Mouse (Mus musculus): ENCODE measurements around the gene Chd5. TPM values are rescaled to one million over a fixed set of nuclear protein-coding genes. Genes with fewer than 3 reads are reported as not detected.

Chd5 gene
- polyA plus RNA-seq, 1 experiment from 2014 or later: 0.05 TPM

DNA sequence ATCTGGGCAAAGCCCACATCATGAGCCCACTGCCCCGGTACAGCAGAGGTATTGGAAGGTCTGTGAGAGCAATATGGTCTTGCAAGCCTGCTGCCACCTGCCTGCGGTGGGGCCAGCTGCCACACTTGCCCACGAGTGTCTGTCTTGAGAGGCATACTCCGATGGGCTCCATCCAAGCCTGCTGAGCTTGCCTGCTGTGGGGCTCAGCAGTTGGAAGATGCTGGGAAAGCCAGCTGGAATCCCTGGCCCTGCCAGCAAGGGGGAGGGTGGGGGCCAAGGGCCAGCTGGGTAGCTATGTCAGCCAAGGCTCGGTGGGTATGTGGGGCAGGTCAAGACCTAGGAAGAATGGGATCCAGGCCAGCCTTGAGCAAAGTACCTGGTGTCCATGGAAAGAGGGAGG, 53.7 kb downstream of the Chd5 start:
- ATAC-seq (ENCODE audit: insufficient number of reproducible peaks, low FRiP score, low TSS enrichment, low read depth) (no peak), DNase-seq (ENCODE audit: low spot score) (no peak)
- H3K27ac ChIP-seq (replicated peaks; ENCODE audit: low read depth, low read length): no peak overlapping the region
- peaks cover 6% of the 10 kb centered on the region; the same call in 1 of the 2 replicates for H3K4me1 ChIP-seq (ENCODE audit: control insufficient read depth, insufficient read depth, low read length)
- H3K9ac ChIP-seq (ENCODE audit: low read length): no peak overlapping the region
- H3K27me3 ChIP-seq (ENCODE audit: control insufficient read depth, insufficient read depth, low read length): no peaks in the 10 kb centered on the region
- no peaks in the 10 kb centered on the region for H3K36me3 ChIP-seq (ENCODE audit: control insufficient read depth, insufficient read depth, low read length)
- no peak overlapping the region for H3K4me3 ChIP-seq (ENCODE audit: low read depth, low read length)
- no peak overlapping the region for H3K4me2 ChIP-seq (ENCODE audit: low read depth, severe bottlenecking)
- no peaks in the 10 kb centered on the region for H3K9me3 ChIP-seq (ENCODE audit: control insufficient read depth, low read length)
- WGBS: 88% methylated on average over 5 of the region's 5 CpGs

GRCm38 (mm10) chr4:152392627-152393026, 54.2 kb downstream of the Chd5 start:
- Histone ChIP-seq H3K4me1 (ENCODE audit: control insufficient read depth, insufficient read depth, low read length) (peaks cover 6% of the 10 kb centered on the region; the same call in 1 of the 2 replicates), H3K36me3 (ENCODE audit: control insufficient read depth, insufficient read depth, low read length) (no peaks in the 10 kb centered on the region), H3K27ac (replicated peaks; ENCODE audit: low read depth, low read length) (no peak overlapping the region), H3K9me3 (ENCODE audit: control insufficient read depth, low read length) (no peaks in the 10 kb centered on the region), H3K4me3 (ENCODE audit: low read depth, low read length) (no peak overlapping the region), H3K9ac (ENCODE audit: low read length) (no peak overlapping the region), H3K27me3 (ENCODE audit: control insufficient read depth, insufficient read depth, low read length) (no peaks in the 10 kb centered on the region), H3K4me2 (ENCODE audit: low read depth, severe bottlenecking) (no peak overlapping the region)
- no peak for ATAC-seq (ENCODE audit: insufficient number of reproducible peaks, low FRiP score, low TSS enrichment, low read depth)
- 90% methylated on average over 17 of the region's 17 CpGs for WGBS
- no peak for DNase-seq (ENCODE audit: low spot score)

- H3K4me2 ChIP-seq (ENCODE audit: low read depth, severe bottlenecking): no peak overlapping the region
- H3K4me1 ChIP-seq (ENCODE audit: control insufficient read depth, insufficient read depth, low read length): no peaks in the 10 kb centered on the region
- 86% methylated on average over 3 of the region's 3 CpGs for WGBS
- no peaks in the 10 kb centered on the region for H3K36me3 ChIP-seq (ENCODE audit: control insufficient read depth, insufficient read depth, low read length)
- no peak overlapping the region for H3K27ac ChIP-seq (replicated peaks; ENCODE audit: low read depth, low read length)
- no peaks in the 10 kb centered on the region for H3K27me3 ChIP-seq (ENCODE audit: control insufficient read depth, insufficient read depth, low read length)
- DNase-seq (ENCODE audit: low spot score): no peak
- ATAC-seq (ENCODE audit: insufficient number of reproducible peaks, low FRiP score, low TSS enrichment, low read depth): no peak
- H3K9ac ChIP-seq (ENCODE audit: low read length): no peak overlapping the region
- no peaks in the 10 kb centered on the region for H3K9me3 ChIP-seq (ENCODE audit: control insufficient read depth, low read length)
- H3K4me3 ChIP-seq (ENCODE audit: low read depth, low read length): no peak overlapping the region
These were observed 60.5 kb downstream of the Chd5 start for GRCm38 (mm10) chr4:152398926-152399325.

DNA sequence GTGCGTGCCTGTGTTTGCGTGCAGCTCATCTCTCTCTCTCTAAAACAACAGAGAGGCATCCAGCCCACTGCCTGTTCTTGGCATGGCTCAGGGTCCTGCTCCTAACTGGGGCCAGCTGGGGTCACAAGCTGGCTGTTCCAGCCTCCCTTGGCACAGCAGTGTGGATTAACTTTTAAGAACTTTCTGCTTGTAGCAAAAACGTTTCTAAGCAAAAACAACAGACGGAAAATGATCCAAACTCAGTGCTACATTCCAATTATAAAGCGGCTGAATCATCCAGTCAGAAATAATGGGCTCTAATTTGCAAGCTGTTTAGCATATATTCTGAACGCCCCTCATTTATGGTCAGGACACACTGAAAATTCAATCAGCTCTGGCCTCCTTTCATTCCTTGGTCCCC, 66.7 kb downstream of the Chd5 start:
- Histone ChIP-seq H3K4me3 (ENCODE audit: low read depth, low read length) (no peak overlapping the region), H3K36me3 (ENCODE audit: control insufficient read depth, insufficient read depth, low read length) (no peaks in the 10 kb centered on the region), H3K27me3 (ENCODE audit: control insufficient read depth, insufficient read depth, low read length) (no peaks in the 10 kb centered on the region), H3K4me2 (ENCODE audit: low read depth, severe bottlenecking) (no peak overlapping the region), H3K27ac (replicated peaks; ENCODE audit: low read depth, low read length) (no peak overlapping the region), H3K9ac (ENCODE audit: low read length) (no peak overlapping the region), H3K4me1 (ENCODE audit: control insufficient read depth, insufficient read depth, low read length) (no peaks in the 10 kb centered on the region), H3K9me3 (ENCODE audit: control insufficient read depth, low read length) (no peaks in the 10 kb centered on the region)
- no peak for DNase-seq (ENCODE audit: low spot score)
- 78% methylated on average over 6 of the region's 6 CpGs for WGBS
- no peak for ATAC-seq (ENCODE audit: insufficient number of reproducible peaks, low FRiP score, low TSS enrichment, low read depth)

GRCm38 (mm10) chr4:152405671-152406201, 67.3 kb downstream of the Chd5 start:
- DNase-seq (ENCODE audit: low spot score): no peak
- no peaks in the 10 kb centered on the region for H3K4me1 ChIP-seq (ENCODE audit: control insufficient read depth, insufficient read depth, low read length)
- H3K36me3 ChIP-seq (ENCODE audit: control insufficient read depth, insufficient read depth, low read length): no peaks in the 10 kb centered on the region
- no peak for ATAC-seq (ENCODE audit: insufficient number of reproducible peaks, low FRiP score, low TSS enrichment, low read depth)
- 68% methylated on average over 7 of the region's 7 CpGs for WGBS
- no peak overlapping the region for H3K27ac ChIP-seq (replicated peaks; ENCODE audit: low read depth, low read length)
- H3K4me2 ChIP-seq (ENCODE audit: low read depth, severe bottlenecking): no peak overlapping the region
- H3K9me3 ChIP-seq (ENCODE audit: control insufficient read depth, low read length): no peaks in the 10 kb centered on the region
- no peak overlapping the region for H3K4me3 ChIP-seq (ENCODE audit: low read depth, low read length)
- no peak overlapping the region for H3K9ac ChIP-seq (ENCODE audit: low read length)
- H3K27me3 ChIP-seq (ENCODE audit: control insufficient read depth, insufficient read depth, low read length): no peaks in the 10 kb centered on the region

GRCm38 (mm10) chr4:152406531-152406930, 68.1 kb downstream of the Chd5 start:
- no peak for DNase-seq (ENCODE audit: low spot score)
- Histone ChIP-seq H3K36me3 (ENCODE audit: control insufficient read depth, insufficient read depth, low read length) (no peaks in the 10 kb centered on the region), H3K4me3 (ENCODE audit: low read depth, low read length) (no peak overlapping the region), H3K9ac (ENCODE audit: low read length) (no peak overlapping the region), H3K4me1 (ENCODE audit: control insufficient read depth, insufficient read depth, low read length) (no peaks in the 10 kb centered on the region), H3K27ac (replicated peaks; ENCODE audit: low read depth, low read length) (no peak overlapping the region), H3K4me2 (ENCODE audit: low read depth, severe bottlenecking) (no peak overlapping the region), H3K9me3 (ENCODE audit: control insufficient read depth, low read length) (no peaks in the 10 kb centered on the region), H3K27me3 (ENCODE audit: control insufficient read depth, insufficient read depth, low read length) (no peaks in the 10 kb centered on the region)
- WGBS: 80% methylated on average over 8 of the region's 8 CpGs
- ATAC-seq (ENCODE audit: insufficient number of reproducible peaks, low FRiP score, low TSS enrichment, low read depth): no peak

DNA sequence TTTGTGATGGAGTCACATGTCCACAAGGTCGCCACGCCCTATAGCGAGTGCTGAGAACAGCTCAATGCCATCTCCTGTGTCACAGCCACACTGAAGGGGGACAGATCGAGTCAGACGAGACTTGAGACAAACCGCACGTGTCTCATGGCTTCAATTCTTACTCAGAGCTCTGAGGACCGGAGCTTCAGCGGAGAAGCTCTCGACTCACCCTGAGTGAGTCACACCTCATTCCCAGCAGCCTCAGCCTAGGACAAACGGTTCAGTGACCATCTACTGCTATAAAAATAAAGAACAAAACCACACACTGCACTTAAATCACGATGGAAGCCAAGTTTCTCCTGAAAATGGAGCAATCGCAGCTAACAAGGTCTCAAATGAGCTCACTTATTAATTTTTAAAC, 72.5 kb downstream of the Chd5 start:
- WGBS: 72% methylated on average over 13 of the region's 13 CpGs
- no peaks in the 10 kb centered on the region for H3K4me1 ChIP-seq (ENCODE audit: control insufficient read depth, insufficient read depth, low read length)
- H3K36me3 ChIP-seq (ENCODE audit: control insufficient read depth, insufficient read depth, low read length): no peaks in the 10 kb centered on the region
- H3K9ac ChIP-seq (ENCODE audit: low read length): no peak overlapping the region
- H3K27me3 ChIP-seq (ENCODE audit: control insufficient read depth, insufficient read depth, low read length): no peaks in the 10 kb centered on the region
- H3K9me3 ChIP-seq (ENCODE audit: control insufficient read depth, low read length): no peaks in the 10 kb centered on the region
- DNase-seq (ENCODE audit: low spot score) (no peak), ATAC-seq (ENCODE audit: insufficient number of reproducible peaks, low FRiP score, low TSS enrichment, low read depth) (no peak)
- H3K4me2 ChIP-seq (ENCODE audit: low read depth, severe bottlenecking): no peak overlapping the region
- no peak overlapping the region for H3K4me3 ChIP-seq (ENCODE audit: low read depth, low read length)
- H3K27ac ChIP-seq (replicated peaks; ENCODE audit: low read depth, low read length): no peak overlapping the region

DNA sequence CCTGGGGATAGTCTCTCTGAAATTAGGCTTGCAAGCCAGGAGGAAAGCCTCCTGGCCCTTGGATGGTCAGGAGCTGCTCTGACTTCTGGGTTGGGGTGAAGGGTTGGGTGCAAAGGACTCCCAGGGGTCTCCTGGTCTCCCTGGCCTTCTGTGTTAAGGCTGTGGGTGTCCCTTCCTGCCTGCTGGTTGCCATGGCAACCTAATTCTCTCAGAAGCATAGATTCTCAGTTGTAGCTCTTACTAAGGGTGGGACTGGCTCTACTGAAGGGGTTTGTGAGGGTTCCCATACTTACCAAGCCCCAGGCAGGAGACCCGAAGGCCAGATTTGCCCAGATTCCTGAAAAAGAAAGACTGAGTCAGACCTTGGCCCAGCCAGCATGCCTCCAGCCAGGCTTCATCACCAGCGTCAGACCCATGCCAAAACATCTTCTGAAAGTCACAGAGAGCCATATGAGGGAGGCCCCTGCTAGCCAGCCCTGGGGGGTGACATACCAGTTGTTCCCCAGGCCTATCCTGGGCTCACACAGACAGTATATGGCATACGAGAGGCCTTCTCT, 74.2 kb downstream of the Chd5 start:
- H3K4me1 ChIP-seq (ENCODE audit: control insufficient read depth, insufficient read depth, low read length): no peaks in the 10 kb centered on the region
- no peak overlapping the region for H3K9ac ChIP-seq (ENCODE audit: low read length)
- DNase-seq (ENCODE audit: low spot score) (no peak), ATAC-seq (ENCODE audit: insufficient number of reproducible peaks, low FRiP score, low TSS enrichment, low read depth) (no peak)
- H3K36me3 ChIP-seq (ENCODE audit: control insufficient read depth, insufficient read depth, low read length): no peaks in the 10 kb centered on the region
- H3K4me2 ChIP-seq (ENCODE audit: low read depth, severe bottlenecking): no peak overlapping the region
- no peaks in the 10 kb centered on the region for H3K9me3 ChIP-seq (ENCODE audit: control insufficient read depth, low read length)
- no peak overlapping the region for H3K4me3 ChIP-seq (ENCODE audit: low read depth, low read length)
- 75% methylated on average over 3 of the region's 3 CpGs for WGBS
- H3K27ac ChIP-seq (replicated peaks; ENCODE audit: low read depth, low read length): no peak overlapping the region
- H3K27me3 ChIP-seq (ENCODE audit: control insufficient read depth, insufficient read depth, low read length): no peaks in the 10 kb centered on the region

All from limb, embryonic 11.5 days (tissue).